Mouse (Mus musculus) urinary bladder, postnatal 36 days (tissue): ENCODE results near the gene Cdh24.
A peak's percentile ranks its signal among the peaks of the same experiment; 100 is the strongest.

Experiments
- DNase-seq, 2 experiments: peaks; one replicate each; pipeline ENCODE4 v3.0.0; 2022; ENCODE audit warnings: low spot score in 2 of 2, mixed read lengths in 1 of 2

Cdh24 gene

GRCm38 (mm10) chr14:54605752-54606321 is 35.3 kb downstream of the Cdh24 start, which contains the start of gene 4931414P19Rik:
Gene 4931414P19Rik (minus strand): TSS chr14:54605993.
- DNase-seq, result peak; percentile 67 to 79

- no peak for DNase-seq
Measured at GRCm38 (mm10) chr14:54603686-54604085, 37.5 kb downstream of the Cdh24 start.

- peak; percentile 92 to 96 for DNase-seq
Measured at GRCm38 (mm10) chr14:54603038-54603654, 38.0 kb downstream of the Cdh24 start.

GRCm38 (mm10) chr14:54602613-54603012 is 38.6 kb downstream of the Cdh24 start:
- DNase-seq, result no peak

GRCm38 (mm10) chr14:54601601-54602000 is 39.6 kb downstream of the Cdh24 start:
- no peak for DNase-seq

GRCm38 (mm10) chr14:54597084-54597483 is 44.1 kb downstream of the Cdh24 start:
- no peak for DNase-seq

GRCm38 (mm10) chr14:54594631-54595414 is 46.3 kb downstream of the Cdh24 start:
- DNase-seq, result no peak

GRCm38 (mm10) chr14:54594055-54594454 is 47.1 kb downstream of the Cdh24 start:
- no peak for DNase-seq

GRCm38 (mm10) chr14:54592319-54592934 is 48.7 kb downstream of the Cdh24 start:
- DNase-seq, result no peak

GRCm38 (mm10) chr14:54591056-54591455 is 50.1 kb downstream of the Cdh24 start:
- no peak for DNase-seq

GRCm38 (mm10) chr14:54583681-54584338 is 57.4 kb downstream of the Cdh24 start:
- peak in 1 of 2 experiments; percentile 43 for DNase-seq

GRCm38 (mm10) chr14:54582536-54582935 is 58.6 kb downstream of the Cdh24 start:
- no peak for DNase-seq
